Mouse (Mus musculus): ENCODE results near the gene Kcnk7.
A peak's percentile ranks its signal among the peaks of the same experiment; 100 is the strongest.

Gene Kcnk7

GRCm38 (mm10) chr19:5724549-5724941 lies 20.4 kb downstream of the Kcnk7 start:
- DNase-seq (ENCODE audit: low spot score in 2 of 2) = peak; percentile 68 to 80

DNA sequence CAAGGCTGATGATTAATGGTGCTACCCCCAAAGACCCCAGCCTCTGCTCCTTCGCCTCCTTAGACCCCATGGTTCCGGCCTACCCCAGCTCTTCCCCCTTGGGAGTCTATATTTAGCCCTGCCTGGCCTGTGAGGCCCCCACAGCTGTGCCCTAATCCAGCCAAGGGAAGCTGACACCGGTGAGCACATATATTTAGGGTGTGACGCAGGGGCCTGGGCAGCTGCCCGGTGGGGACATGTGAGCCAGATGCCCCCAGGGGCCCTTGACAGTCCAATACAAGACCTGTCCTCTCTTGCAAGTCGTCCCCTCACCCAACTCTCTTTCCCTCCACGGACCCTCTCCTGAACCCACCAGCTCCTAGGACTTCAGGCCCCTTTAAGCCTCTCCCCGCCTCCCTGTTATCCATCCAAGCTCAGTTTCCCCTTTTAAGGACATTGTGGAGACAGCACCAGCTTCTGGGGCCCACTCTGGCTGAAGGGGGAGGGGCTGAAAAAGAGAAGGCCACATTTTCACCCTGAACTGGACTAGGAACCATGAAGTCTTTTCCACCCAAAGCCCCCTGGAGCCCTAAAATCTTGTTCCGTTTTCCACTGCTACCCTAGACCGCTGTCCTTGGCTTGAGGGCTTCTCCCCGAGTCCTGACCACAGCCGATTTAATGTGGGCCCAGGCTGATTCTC lies 21.0 kb downstream of the Kcnk7 start:
- no peak for DNase-seq (ENCODE audit: low spot score in 2 of 2)

GRCm38 (mm10) chr19:5725767-5726515 lies 21.8 kb downstream of the Kcnk7 start, which contains the start of gene Ehbp1l1:
Ehbp1l1 (minus strand) TSS chr19:5726317.
- DNase-seq (ENCODE audit: low spot score in 2 of 2) = peak; percentile 75 to 83

- DNase-seq (ENCODE audit: low spot score in 2 of 2) = peak; percentile 75 to 89
Observed at GRCm38 (mm10) chr19:5726961-5727578, 22.9 kb downstream of the Kcnk7 start.

GRCm38 (mm10) chr19:5727701-5728100 lies 23.5 kb downstream of the Kcnk7 start:
- peak; percentile 85 to 87 for DNase-seq (ENCODE audit: low spot score in 2 of 2)

DNA sequence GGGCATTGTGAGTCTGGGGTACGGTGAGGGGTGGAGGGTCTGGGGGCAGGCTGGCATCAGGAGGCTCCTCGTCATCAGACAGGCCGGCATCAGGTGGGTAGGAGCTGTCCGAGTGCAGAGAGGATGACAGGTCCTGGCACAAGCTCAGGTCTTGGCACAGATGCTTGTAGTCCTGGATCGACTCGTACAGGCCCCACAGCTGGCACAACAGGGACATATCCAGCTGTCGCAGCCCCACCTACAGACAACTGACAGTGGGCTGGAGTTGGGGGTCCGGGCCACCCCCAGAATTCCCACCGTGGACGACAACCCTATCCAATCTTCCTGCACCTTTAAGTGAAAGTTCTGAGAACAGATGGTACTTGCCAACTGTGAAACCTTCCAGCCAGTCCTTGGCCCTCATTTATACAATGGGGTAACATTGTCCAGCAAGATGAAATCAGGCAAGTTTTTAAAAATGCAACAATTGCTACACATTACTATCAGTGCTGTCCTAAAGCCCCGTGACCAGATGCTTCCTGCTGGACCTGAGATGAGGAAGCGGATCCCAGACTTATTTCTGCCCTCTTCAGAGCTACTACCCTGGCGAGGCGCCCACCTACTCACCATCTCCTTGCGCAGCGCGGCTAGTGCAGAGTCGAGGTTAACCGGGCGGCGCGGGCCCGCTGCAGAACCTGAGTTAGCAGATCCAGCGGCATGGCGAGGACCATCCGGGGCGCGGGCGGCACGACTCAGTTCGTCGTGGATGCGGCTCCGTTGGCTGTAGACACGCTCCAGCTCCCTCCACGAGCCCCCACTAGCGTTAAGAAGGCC lies 24.7 kb downstream of the Kcnk7 start:
- DNase-seq (ENCODE audit: low spot score in 2 of 2) = no peak

DNA sequence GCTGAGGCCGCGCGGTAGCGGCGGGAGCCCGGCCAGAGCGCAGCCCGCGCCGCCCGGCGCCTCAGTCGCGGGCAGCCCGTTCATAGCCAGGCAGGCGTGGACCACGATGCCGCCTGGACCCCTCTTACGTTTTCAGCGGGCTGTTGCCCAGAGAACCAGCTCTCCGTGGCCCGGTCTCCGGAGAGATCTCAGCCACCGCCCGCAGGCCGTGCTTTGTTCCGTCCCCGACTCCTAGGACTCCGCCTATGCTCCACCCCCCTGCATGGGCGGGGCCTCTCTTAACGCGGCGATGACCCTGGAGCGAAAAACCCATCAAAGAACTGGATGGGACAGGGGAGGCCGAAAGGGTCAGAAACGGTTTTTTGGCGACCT lies 25.3 kb downstream of the Kcnk7 start, which contains the start of gene Fam89b:
Gene Fam89b, minus strand, starts transcription at position 210 of the 372 bp plus-strand sequence.
- peak; percentile 77 to 78 for DNase-seq (ENCODE audit: low spot score in 2 of 2)

DNA sequence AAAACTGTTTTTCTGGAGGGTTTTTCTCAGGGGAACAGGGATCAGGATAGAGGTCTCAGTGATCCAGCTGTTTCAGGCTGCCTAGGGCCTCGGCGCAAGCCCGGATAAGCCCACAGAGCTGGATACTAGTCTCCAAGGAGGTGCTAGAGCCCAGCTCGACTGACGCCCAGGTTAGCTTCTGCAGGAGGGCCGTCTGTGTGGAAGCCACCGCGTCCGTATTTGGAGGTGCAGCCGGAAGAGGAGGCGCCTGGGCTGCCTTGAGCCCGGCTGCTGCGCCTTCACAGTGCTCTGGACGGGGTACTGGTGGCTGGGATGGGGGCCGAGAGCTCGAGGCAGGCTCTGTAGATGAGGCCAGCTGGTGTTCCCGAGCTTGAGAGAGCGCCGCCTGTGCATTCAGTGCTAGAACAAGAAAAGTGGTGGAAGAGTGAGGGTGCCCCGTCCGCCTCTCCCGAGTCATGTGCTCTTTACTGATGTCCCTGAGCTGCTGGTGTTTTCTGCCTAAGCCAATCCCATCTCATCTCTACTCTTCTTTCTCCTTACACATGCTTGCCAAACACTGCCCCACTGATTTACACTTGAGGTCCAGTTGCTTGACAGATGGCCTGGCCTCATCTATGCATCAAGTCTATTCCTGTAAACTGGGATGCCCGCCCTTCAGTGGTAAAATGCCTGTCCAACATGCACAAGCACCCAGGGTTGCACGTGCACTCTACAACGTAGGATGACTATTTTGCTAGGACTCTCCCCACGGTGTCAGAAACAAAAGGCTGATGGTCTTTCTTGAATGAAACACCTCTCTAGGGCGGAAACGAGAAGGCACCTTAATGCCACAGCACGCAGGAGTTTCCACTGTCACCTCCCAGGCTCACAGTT lies 26.4 kb downstream of the Kcnk7 start:
- DNase-seq (ENCODE audit: low spot score in 2 of 2) = peak in 1 of 2 experiments; percentile 21

- peak; percentile 92 to 93 for DNase-seq (ENCODE audit: low spot score in 2 of 2)
Observed at GRCm38 (mm10) chr19:5731264-5731978, 27.3 kb downstream of the Kcnk7 start.

- no peak for DNase-seq (ENCODE audit: low spot score in 2 of 2)
Observed at GRCm38 (mm10) chr19:5734325-5734724, 30.2 kb downstream of the Kcnk7 start.

DNA sequence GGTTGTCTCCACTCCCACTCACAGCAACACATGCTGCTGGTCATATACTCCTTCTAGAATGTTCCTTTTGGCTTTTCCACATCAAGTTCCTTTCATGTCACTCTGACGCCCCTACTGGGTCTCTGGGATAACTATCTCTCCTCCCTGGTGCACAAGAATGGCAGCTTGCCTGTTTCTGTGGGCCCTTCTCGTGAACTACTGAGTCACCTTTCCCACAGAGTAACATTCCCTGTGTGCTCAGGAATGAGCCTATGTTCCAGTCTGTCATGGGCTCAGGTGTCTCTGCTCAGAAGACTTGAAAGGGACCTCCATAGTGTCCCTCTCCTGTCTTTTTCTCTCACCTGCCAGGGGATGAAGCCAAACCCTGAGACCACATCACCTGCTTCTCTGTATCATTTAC lies 35.3 kb downstream of the Kcnk7 start:
- DNase-seq (ENCODE audit: low spot score in 2 of 2) = no peak

GRCm38 (mm10) chr19:5740320-5741317 lies 36.5 kb downstream of the Kcnk7 start, which contains the start of gene Ltbp3:
Ltbp3 (plus strand) TSS chr19:5740904.
- no peak for DNase-seq (ENCODE audit: low spot score in 2 of 2)

DNA sequence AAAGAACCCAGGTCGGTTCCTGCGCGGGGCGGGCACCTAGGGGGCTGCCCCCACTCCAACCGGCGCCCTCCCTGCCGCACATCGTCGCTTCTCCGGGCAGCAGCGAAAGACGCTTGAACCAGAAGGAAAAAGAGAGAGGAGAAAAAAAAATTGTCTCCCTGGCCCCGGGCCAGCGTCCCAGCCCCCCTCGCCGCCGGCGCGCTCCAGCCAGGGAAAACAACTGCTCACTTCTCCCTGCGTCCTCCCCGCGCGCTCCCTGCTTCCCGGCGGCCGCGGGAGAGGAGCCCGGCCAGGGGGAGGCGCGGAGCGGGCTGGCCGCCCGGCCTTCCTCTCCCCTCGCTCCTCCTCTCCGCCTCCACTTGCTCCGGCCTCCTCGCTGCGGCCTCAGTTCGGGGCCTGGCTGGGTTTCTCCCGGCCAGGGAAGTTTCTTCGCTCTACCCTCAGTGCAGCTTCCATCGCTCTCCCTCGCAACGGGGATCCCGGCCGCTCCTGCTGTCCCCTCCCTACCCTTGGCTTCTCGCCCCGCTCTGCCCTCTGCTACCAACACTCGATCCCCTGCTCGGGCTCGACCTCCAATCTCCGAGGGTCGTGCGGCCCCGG lies 37.6 kb downstream of the Kcnk7 start:
- DNase-seq (ENCODE audit: low spot score in 2 of 2) = peak in 1 of 2 experiments; percentile 9

GRCm38 (mm10) chr19:5742241-5742641 lies 38.1 kb downstream of the Kcnk7 start:
- DNase-seq (ENCODE audit: low spot score in 2 of 2) = no peak

GRCm38 (mm10) chr19:5743576-5743975 lies 39.4 kb downstream of the Kcnk7 start:
- DNase-seq (ENCODE audit: low spot score in 2 of 2) = peak; percentile 37 to 62

DNA sequence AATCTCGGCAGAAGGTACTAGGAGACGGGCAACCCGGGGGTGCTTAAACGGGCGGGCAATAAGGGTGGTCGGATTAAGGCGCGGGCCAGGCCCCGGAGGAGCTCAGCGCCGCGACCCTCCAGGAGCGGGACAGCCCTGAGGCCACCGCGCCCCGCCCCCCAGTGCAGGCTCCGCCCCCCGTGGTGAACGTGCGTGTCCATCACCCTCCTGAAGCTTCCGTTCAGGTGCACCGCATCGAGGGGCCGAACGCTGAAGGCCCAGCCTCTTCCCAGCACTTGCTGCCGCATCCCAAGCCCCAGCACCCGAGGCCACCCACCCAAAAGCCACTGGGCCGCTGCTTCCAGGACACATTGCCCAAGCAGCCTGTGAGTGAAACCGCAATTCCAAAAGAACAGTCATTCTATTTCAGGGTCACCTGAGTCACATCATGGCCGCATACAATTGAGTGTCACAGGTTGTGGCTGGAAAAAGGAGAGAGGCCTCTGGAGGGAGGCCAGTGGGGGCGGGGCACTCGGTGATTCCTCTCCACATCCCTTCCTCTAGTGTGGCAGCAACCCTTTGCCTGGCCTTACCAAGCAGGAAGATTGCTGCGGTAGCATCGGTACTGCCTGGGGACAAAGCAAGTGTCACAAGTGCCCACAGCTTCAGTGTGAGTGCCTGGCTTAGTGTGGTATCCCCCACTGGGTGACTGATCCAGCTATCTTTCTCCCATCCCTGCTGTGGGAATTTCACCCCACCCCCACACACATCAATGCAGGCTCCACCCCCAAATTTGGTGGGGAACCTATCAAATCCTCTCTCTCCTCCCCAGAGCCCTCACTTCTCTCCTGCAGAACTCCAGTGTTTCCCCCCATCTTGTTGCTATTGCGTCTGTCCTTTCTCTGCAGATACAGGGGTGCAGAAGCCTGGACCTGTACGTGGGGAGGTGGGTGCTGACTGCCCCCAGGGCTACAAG lies 41.9 kb downstream of the Kcnk7 start:
- DNase-seq (ENCODE audit: low spot score in 2 of 2) = no peak

DNA sequence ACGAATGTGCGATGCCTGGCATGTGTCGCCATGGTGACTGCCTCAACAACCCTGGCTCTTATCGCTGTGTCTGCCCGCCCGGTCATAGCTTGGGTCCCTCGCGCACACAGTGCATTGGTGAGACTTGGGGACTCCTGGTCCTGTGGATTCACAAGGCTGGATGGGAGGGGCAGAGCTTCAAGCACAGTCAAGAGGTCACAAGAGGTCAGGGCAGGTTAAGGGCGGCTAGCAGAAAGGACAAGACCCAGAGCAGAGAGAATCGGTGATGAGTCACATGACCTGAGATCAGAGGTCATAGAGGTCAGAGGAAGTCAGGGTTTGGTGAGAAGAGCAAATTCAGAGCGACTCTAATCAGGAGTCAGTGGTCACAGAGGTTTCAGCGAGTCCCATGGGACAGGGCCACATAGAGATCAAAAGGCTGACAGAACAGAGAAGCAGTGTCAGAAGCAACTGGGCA lies 42.8 kb downstream of the Kcnk7 start:
- DNase-seq (ENCODE audit: low spot score in 2 of 2) = no peak
